Mouse (Mus musculus): ENCODE measurements around the gene Chic1. TPM values are rescaled to one million over a fixed set of nuclear protein-coding genes. Genes with fewer than 3 reads are reported as not detected.

Chic1 gene
- polyA plus RNA-seq (2017; shearing (Covaris generic)), result 1 to 10 TPM; 3.4 to 4.3 TPM

DNA sequence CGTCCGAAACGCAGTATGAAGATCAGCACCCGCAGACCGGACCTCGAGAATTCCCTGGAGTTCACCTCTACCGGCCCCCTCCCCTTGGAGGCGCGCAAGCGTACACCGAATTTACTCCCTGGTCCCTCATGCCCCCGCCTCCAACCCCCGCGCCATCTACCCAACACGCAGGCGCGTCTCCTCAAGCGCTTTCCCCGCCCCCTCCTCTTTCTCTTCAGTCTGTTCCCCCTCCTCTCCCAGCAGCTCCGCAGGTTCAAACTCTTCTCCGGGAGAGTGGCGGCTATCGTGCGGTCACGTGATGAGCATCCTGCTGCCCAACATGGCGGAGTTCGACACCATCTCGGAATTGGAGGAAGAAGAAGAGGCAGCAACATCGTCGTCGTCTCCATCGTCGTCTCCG is at the start of gene Chic1:
Gene Chic1, plus strand, starts transcription at position 190 of the 400 bp plus-strand sequence.

GRCm38 (mm10) chrX:103321146-103321545 is 35.1 kb upstream of the Chic1 start, which contains the start of gene Cdx4:
Gene Cdx4, plus strand, starts transcription at chrX:103321398.

GRCm38 (mm10) chrX:103414167-103414566 is 57.9 kb downstream of the Chic1 start, which contains the start of gene Tsx:
Gene Tsx, plus strand, starts transcription at chrX:103414467.

GRCm38 (mm10) chrX:103421710-103422109 is 65.4 kb downstream of the Chic1 start, which contains the start of gene Gm26992:
Gene Gm26992, plus strand, starts transcription at chrX:103422010.

Other genes starting within 250 kb of the Chic1 start
- under 1 TPM in 1 of 2 experiments, not detected in 1; 0.08 TPM for gene Nap1l2, start 169.8 kb upstream of the Chic1 start, polyA plus RNA-seq (2017; shearing (Covaris generic))
- not detected for gene Cdx4, start 35.1 kb upstream of the Chic1 start, polyA plus RNA-seq (2017; shearing (Covaris generic))
- gene Tsx, start 58.0 kb downstream of the Chic1 start, polyA plus RNA-seq (2017; shearing (Covaris generic)), result under 1 TPM in 1 of 2 experiments, not detected in 1; 0.86 TPM
- not detected for gene Gm26992, start 65.5 kb downstream of the Chic1 start, polyA plus RNA-seq (2017; shearing (Covaris generic))